Mouse (Mus musculus) kidney, adult 2 months (tissue): ENCODE measurements around the gene Gm5617. TPM values are rescaled to one million over a fixed set of nuclear protein-coding genes. Genes with fewer than 3 reads are reported as not detected.
"Not testable (repeated sequence)": the region's sequence is repeated elsewhere in the genome, so short reads cannot be mapped to it uniquely, and the experiment has no call there.

Experiments used
- DNase-seq: peaks from one replicate; pipeline ENCODE4 v3.0.0; 2021
- H3K27ac ChIP-seq: fragments of 200-500 bp; 2 replicates; pipeline ENCODE4 v1.5.1; 2012; ENCODE audit warnings: low read depth, low read length, control low read depth, inconsistent platforms; ENCODE audit not compliant: insufficient read depth
- H3K27me3 ChIP-seq: fragments of 200-500 bp; replicated peaks from 2 replicates; pipeline ENCODE4 v1.6.1; 2012; ENCODE audit warnings: mild to moderate bottlenecking, moderate library complexity, low read length, inconsistent platforms; ENCODE audit not compliant: control insufficient read depth, insufficient read depth
- H3K36me3 ChIP-seq: fragments of 200-500 bp; 2 replicates; pipeline ENCODE4 v1.6.1; 2012; ENCODE audit warnings: mild to moderate bottlenecking, moderate library complexity, low read length, inconsistent platforms; ENCODE audit not compliant: control insufficient read depth, insufficient read depth
- H3K4me1 ChIP-seq: fragments of 200-500 bp; 2 replicates; pipeline ENCODE4 v1.6.1; 2011; ENCODE audit warnings: low read length; ENCODE audit not compliant: control insufficient read depth, insufficient read depth
- H3K4me3 ChIP-seq: fragments of 200-500 bp; 2 replicates; pipeline ENCODE4 v1.5.1; 2011; ENCODE audit warnings: mild to moderate bottlenecking, low read depth, low read length, control low read depth; ENCODE audit not compliant: insufficient read depth
- CTCF ChIP-seq: fragments of 200-500 bp; conservative IDR thresholded peaks from 2 replicates; pipeline ENCODE4 v1.5.1; 2011; ENCODE audit warnings: low read depth, mild to moderate bottlenecking, control low read depth, low read length, moderate library complexity, mixed read lengths; ENCODE audit not compliant: insufficient read depth, insufficient read length
- POLR2A ChIP-seq: fragments of 200-500 bp; IDR thresholded peaks from one replicate; pipeline ENCODE4 v1.6.1; 2011; ENCODE audit warnings: low read depth, low read length, control low read depth
- WGBS: fragments of 180-500 bp; shearing (Covaris S2); methylation state at CpG from one replicate; pipeline ENCODE4 v1.1.7; 2018; 5-methylcytosine and 5-hydroxymethylcytosine counted together
- polyA plus RNA-seq: library from polyadenylated mRNA; depleted of rRNA; stranded (reverse); fragments of >200 nt; gene quantifications from 2 replicates; pipeline ENCODE4 v1.2.3, GENCODE M21; 2012

Gm5617 gene
- polyA plus RNA-seq, 1 experiment = 159 TPM

DNA sequence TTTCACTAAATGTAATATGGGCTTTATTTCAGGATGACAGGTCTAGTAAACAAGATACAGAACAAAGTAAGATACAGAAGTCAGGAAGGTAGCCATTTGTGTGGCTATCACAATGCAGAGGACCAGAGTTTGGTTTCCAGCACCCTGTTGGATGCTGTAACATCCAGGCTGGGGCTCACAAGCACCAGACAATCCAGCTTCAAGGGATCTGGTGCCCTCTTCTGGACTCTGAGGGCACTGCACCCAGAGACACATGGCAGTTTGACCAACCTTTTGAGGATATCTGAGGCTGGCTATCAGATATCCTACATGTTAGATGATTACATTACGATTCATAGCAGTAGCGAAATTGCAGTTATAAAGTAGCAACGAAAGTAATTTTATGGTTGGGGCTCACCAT is 29.6 kb upstream of the Gm5617 start:
- Histone ChIP-seq H3K27me3 (no peaks in the 10 kb centered on the region), H3K4me3 (no peak overlapping the region), H3K36me3 (no peaks in the 10 kb centered on the region; the same call in none of the 2 replicates), H3K4me1 (no peaks in the 10 kb centered on the region), H3K27ac (no peak overlapping the region)
- TF ChIP-seq CTCF (peak; percentile 41), POLR2A (no peak)
- no peak for DNase-seq
- WGBS = 95% methylated on average over 3 of the region's 3 CpGs

DNA sequence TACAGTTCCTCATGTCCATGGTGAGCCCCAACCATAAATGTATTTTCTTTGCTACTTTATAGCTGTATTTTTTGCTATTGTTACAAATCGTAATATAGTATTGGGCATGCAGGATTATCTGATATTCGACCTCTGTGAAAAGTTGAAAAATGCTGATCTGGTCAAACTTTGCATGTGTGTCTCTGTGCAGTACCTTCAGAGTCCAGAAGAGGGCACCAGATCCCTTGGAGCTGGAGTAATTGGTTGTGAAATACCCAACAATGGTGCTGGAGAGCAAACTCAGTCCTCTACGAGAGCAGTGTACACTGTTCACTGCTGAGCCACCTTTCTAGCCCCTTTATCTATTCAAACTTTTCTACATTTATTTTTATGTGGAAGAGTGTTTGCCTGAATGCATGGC is 28.4 kb upstream of the Gm5617 start:
- TF ChIP-seq POLR2A = no peak
- TF ChIP-seq CTCF = peak; percentile 82
- Histone ChIP-seq H3K36me3 (no peaks in the 10 kb centered on the region; the same call in none of the 2 replicates), H3K4me1 (no peaks in the 10 kb centered on the region), H3K4me3 (no peak overlapping the region), H3K27ac (no peak overlapping the region), H3K27me3 (no peaks in the 10 kb centered on the region)
- 55% methylated on average over 3 of the region's 3 CpGs for WGBS
- DNase-seq = peak; percentile 72

DNA sequence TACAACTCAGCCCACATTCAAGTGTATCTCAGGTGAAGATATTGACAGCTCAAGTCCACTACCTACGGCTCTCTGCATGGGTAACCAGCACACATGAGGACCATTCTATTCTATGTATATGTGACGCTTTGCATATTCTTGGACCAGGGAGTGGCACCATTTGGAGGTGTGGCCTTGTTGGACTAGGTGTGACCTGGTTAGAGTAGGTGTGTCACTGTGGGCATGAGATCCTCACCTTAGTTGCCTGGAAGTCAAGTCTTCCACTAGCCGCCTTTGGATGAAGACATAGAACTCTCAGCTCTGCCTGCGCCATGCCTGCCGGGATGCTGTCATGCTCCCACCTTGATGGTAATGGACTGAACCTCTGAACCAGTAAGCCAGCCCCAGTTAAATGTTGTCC is 27.8 kb upstream of the Gm5617 start:
- DNase-seq, H3K27ac ChIP-seq, H3K4me1 ChIP-seq, H3K4me3 ChIP-seq, H3K36me3 ChIP-seq, H3K27me3 ChIP-seq: not testable (repeated sequence)
- 97% methylated on average over 5 of the region's 5 CpGs for WGBS

DNA sequence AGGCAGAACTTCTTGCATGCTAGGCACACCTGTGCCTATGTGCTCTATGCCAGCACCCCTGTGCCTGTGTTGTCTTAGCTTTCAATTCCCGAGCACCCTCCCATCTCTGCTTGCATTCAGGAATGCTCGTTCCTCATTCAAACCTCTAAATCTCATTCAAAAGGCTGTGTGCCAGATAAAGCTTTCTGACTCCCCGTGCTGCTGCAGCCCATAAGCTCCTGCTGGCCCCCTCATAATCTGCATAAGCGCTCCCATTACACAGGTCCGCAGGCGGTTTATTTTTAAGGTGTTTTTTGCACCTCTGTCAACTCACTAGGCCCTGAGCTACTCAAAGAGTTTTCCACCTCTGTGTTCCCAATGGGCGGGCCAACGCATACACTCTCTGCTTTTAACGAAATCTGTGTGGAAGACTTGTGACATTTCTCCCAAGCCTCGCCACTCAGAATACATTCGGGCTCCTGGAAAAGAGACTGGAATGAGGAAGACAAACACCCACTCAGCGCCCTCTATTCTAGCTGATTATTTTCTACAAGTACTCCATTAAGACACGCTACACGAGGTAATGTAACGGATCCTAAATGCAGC is 22.7 kb upstream of the Gm5617 start:
- no peaks in the 10 kb centered on the region for H3K4me1 ChIP-seq
- 93% methylated on average over 15 of the region's 15 CpGs for WGBS
- no peak overlapping the region for H3K4me3 ChIP-seq
- H3K27me3 ChIP-seq = no peaks in the 10 kb centered on the region
- TF ChIP-seq POLR2A (no peak), CTCF (no peak)
- DNase-seq = no peak
- peaks cover 5% of the 10 kb centered on the region for H3K36me3 ChIP-seq
- no peak overlapping the region for H3K27ac ChIP-seq

DNA sequence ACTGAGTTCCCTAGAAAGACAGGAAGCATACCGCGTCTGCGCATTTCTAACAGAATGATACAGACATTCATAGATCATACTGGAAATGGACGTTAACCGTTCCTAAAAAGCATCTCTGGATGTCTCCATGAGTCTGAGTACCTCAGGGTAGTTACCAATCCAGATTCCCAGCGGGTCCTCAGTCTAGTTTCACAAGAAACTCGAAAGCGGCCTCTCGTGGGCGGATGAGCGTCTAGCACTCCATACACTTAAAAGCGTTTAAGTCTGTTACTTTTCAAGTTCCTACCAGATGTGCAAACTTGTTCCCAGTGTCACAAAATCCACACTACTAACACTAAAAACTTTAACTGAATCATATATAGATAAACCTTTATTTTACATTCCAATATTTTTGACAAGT is 22.1 kb upstream of the Gm5617 start:
- DNase-seq = no peak
- 92% methylated on average over 12 of the region's 12 CpGs for WGBS
- no peaks in the 10 kb centered on the region for H3K4me1 ChIP-seq
- no peak overlapping the region for H3K27ac ChIP-seq
- no peak overlapping the region for H3K4me3 ChIP-seq
- no peaks in the 10 kb centered on the region for H3K27me3 ChIP-seq
- no peak for TF ChIP-seq POLR2A
- no peak for TF ChIP-seq CTCF
- peaks cover 5% of the 10 kb centered on the region for H3K36me3 ChIP-seq

DNA sequence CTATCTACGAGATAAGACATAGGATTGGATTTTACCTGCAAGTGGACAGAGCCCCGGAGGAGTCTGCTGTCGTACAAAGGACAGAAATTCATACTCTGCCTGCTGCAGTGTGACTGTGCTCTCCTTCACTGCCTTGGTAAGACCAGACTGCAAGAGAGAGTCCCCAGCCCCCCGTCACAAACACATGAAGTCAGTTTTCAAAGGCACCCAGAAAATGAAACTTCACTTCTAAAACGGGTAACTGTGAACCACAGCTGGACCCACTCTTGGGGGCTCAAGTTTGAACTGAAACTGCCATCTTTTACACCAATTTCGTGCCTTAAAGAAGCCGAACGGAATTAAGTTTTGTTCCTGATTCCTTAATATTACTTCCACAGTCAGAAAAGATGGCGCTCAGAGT is 20.9 kb upstream of the Gm5617 start:
- no peak overlapping the region for H3K4me3 ChIP-seq
- no peak overlapping the region for H3K27ac ChIP-seq
- WGBS = 93% methylated on average over 9 of the region's 9 CpGs
- no peaks in the 10 kb centered on the region for H3K27me3 ChIP-seq
- peaks cover 5% of the 10 kb centered on the region for H3K36me3 ChIP-seq
- no peak for TF ChIP-seq POLR2A
- no peak for TF ChIP-seq CTCF
- no peak for DNase-seq
- H3K4me1 ChIP-seq = no peaks in the 10 kb centered on the region

DNA sequence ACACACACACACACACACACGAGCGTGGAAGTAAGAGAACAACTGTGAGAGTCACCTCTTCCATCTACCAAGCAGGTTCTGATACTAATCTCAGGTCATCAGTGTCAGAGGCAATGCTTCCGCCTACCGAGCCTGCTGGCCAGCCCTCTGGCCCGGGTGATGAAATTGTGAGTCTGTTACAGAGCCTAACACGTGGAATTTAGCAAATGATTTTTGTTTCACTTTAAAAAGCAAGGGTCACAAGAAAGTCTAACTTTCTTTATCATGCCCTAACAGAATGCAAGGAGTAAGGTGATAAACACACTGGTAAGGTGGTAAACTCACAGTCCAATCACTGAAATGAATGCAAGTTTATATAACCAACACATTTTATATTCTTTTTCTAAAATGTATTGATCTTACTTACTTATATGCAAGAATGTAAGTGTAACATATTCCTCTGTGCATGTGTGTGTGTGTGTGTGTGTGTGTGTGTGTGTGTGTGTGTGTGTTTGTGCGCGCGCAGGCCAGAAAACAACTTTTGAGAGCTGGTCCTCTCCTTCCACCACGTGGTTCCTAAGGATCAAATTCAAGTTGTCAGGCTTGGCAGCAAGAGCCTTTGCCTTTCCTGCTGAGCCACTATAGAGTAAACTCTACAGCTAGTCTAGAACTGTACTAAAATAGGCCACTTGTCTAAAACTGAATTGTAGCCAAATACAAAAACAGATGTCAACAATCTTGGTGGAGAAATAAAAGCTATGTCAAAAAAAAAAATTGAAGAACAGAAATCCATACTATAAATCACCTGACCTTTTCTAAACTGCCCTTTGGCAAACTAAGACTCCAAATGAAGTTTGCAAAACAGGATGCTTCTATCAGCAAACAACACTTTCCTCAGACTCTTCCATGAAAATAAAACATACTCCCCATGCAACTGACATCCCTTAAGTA is 18.7 kb upstream of the Gm5617 start:
- H3K27ac ChIP-seq = no peak overlapping the region
- DNase-seq = peak; percentile 17
- TF ChIP-seq CTCF (no peak), POLR2A (no peak)
- H3K27me3 ChIP-seq = no peaks in the 10 kb centered on the region
- no peak overlapping the region for H3K4me3 ChIP-seq
- H3K4me1 ChIP-seq = no peaks in the 10 kb centered on the region; the same call in 1 of the 2 replicates
- 72% methylated on average over 10 of the region's 10 CpGs for WGBS
- peaks cover 5% of the 10 kb centered on the region for H3K36me3 ChIP-seq
